Mouse (Mus musculus) liver, embryonic 12.5 days (tissue): ENCODE results near the gene Olfr1419. TPM values are rescaled to one million over a fixed set of nuclear protein-coding genes. Genes with fewer than 3 reads are reported as not detected.
"Not testable (repeated sequence)": the region's sequence is repeated elsewhere in the genome, so short reads cannot be mapped to it uniquely, and the experiment has no call there.

Source experiments
- ATAC-seq: fragments of 200-750 bp; cut with Nextera tagmentation; 2 replicates; pipeline ENCODE4 v1.8.0; 2017; ENCODE audit warnings: moderate number of reproducible peaks, mild to moderate bottlenecking, moderate library complexity
- H3K27ac ChIP-seq: fragments of 300-500 bp; sonication (generic); 2 replicates; pipeline ENCODE4 v1.5.1; 2016; ENCODE audit warnings: mild to moderate bottlenecking
- H3K27me3 ChIP-seq: fragments of 300-500 bp; sonication (generic); replicated peaks from 2 replicates; pipeline ENCODE4 v1.6.1; 2016; ENCODE audit warnings: mild to moderate bottlenecking, moderate library complexity
- H3K36me3 ChIP-seq: fragments of 300-500 bp; sonication (generic); 2 replicates; pipeline ENCODE4 v1.6.1; 2016; ENCODE audit warnings: mild to moderate bottlenecking, moderate library complexity
- H3K4me1 ChIP-seq: fragments of 300-500 bp; sonication (generic); 2 replicates; pipeline ENCODE4 v1.6.1; 2016
- H3K4me2 ChIP-seq: fragments of 300-500 bp; sonication (generic); 2 replicates; pipeline ENCODE4 v1.6.1; 2016; ENCODE audit warnings: mild to moderate bottlenecking, moderate library complexity
- H3K4me3 ChIP-seq: fragments of 300-500 bp; sonication (generic); 2 replicates; pipeline ENCODE4 v1.5.1; 2016; ENCODE audit warnings: mild to moderate bottlenecking, moderate library complexity
- H3K9ac ChIP-seq: fragments of 300-500 bp; sonication (generic); 2 replicates; pipeline ENCODE4 v1.6.1; 2016; ENCODE audit warnings: mild to moderate bottlenecking, moderate library complexity
- H3K9me3 ChIP-seq: fragments of 300-500 bp; sonication (generic); replicated peaks from 2 replicates; pipeline ENCODE4 v1.6.1; 2016; ENCODE audit warnings: mild to moderate bottlenecking, moderate library complexity
- WGBS: fragments of 180-500 bp; shearing (Covaris S2); methylation state at CpG from one replicate; pipeline ENCODE4 v1.1.7; 2016; ENCODE audit not compliant: insufficient replicate concordance; 5-methylcytosine and 5-hydroxymethylcytosine counted together
- polyA plus RNA-seq: library from polyadenylated mRNA; unstranded; fragments of >200 nt; fragmentation: Nextera tagmentation; extraction: Ambion mirVana; gene quantifications from 2 replicates; pipeline ENCODE4 v1.2.1, GENCODE M21; 2016

Olfr1419 gene
- polyA plus RNA-seq: not detected in 2 replicates

- no peak within 1 kb of the TSS for H3K4me3 ChIP-seq
- WGBS: 21% methylated on average over 1 of the region's 1 CpGs
- H3K27me3 ChIP-seq: peaks cover 7% of the 10 kb centered on the region
- no peak within 1 kb of the TSS for H3K9ac ChIP-seq
- ATAC-seq: no peak
- H3K4me1 ChIP-seq: no peaks in the 10 kb centered on the region
- H3K9me3 ChIP-seq: no peaks in the 10 kb centered on the region
- no peak within 1 kb of the TSS for H3K27ac ChIP-seq
- no peaks in the 10 kb centered on the region for H3K36me3 ChIP-seq
- no peak within 1 kb of the TSS for H3K4me2 ChIP-seq
Observed at GRCm38 (mm10) chr19:11875006-11875405, at the start of gene Olfr1419. Gene Olfr1419, minus strand, starts transcription at chr19:11875106.

- WGBS: 86% methylated on average over 2 of the region's 2 CpGs
- not testable (repeated sequence) for ATAC-seq, H3K4me3 ChIP-seq, H3K4me1 ChIP-seq, H3K27ac ChIP-seq, H3K9ac ChIP-seq, H3K27me3 ChIP-seq, H3K9me3 ChIP-seq, H3K4me2 ChIP-seq
- H3K36me3 ChIP-seq: peaks cover 80% of the 10 kb centered on the region
Observed at GRCm38 (mm10) chr19:11922515-11922914, 47.6 kb upstream of the Olfr1419 start.

GRCm38 (mm10) chr19:11922068-11922467 is 47.2 kb upstream of the Olfr1419 start:
- no peaks in the 10 kb centered on the region for H3K27me3 ChIP-seq
- no peaks in the 10 kb centered on the region for H3K9me3 ChIP-seq
- ATAC-seq: no peak
- no peak overlapping the region for H3K4me2 ChIP-seq
- no peak overlapping the region for H3K4me3 ChIP-seq
- H3K36me3 ChIP-seq: peaks cover 79% of the 10 kb centered on the region
- peaks cover 5% of the 10 kb centered on the region for H3K4me1 ChIP-seq
- no peak overlapping the region for H3K27ac ChIP-seq
- WGBS: 87% methylated on average over 1 of the region's 1 CpGs
- H3K9ac ChIP-seq: no peak overlapping the region

- H3K4me2 ChIP-seq: no peak overlapping the region
- H3K9ac ChIP-seq: no peak overlapping the region
- peaks cover 45% of the 10 kb centered on the region for H3K36me3 ChIP-seq
- no peak overlapping the region for H3K27ac ChIP-seq
- ATAC-seq: no peak
- no peaks in the 10 kb centered on the region for H3K9me3 ChIP-seq
- no peaks in the 10 kb centered on the region for H3K27me3 ChIP-seq
- no peak overlapping the region for H3K4me3 ChIP-seq
- peaks cover 31% of the 10 kb centered on the region for H3K4me1 ChIP-seq
- WGBS: 82% methylated on average over 2 of the region's 2 CpGs
Observed at GRCm38 (mm10) chr19:11915804-11916203, 40.9 kb upstream of the Olfr1419 start.

GRCm38 (mm10) chr19:11912533-11913121 is 37.7 kb upstream of the Olfr1419 start:
- Histone ChIP-seq H3K4me3 (peak overlapping the region; percentile 96), H3K9me3 (no peaks in the 10 kb centered on the region), H3K27me3 (no peaks in the 10 kb centered on the region), H3K9ac (peak overlapping the region; percentile 95), H3K4me1 (peaks cover 29% of the 10 kb centered on the region), H3K27ac (peak overlapping the region; percentile 80), H3K36me3 (peaks cover 29% of the 10 kb centered on the region), H3K4me2 (peak overlapping the region; percentile 91)
- WGBS: under 1% methylated on average over 44 of the region's 54 CpGs
- ATAC-seq: peak; percentile 58

GRCm38 (mm10) chr19:11912037-11912532 is 37.2 kb upstream of the Olfr1419 start, which contains the start of gene Patl1:
Gene Patl1, plus strand, starts transcription at chr19:11912399.
- Histone ChIP-seq H3K27me3 (no peaks in the 10 kb centered on the region), H3K4me2 (peak within 1 kb of the TSS; percentile 91), H3K4me3 (peak within 1 kb of the TSS; percentile 96), H3K9ac (peak within 1 kb of the TSS; percentile 95), H3K4me1 (peaks cover 29% of the 10 kb centered on the region), H3K36me3 (peaks cover 24% of the 10 kb centered on the region), H3K27ac (peak within 1 kb of the TSS; percentile 80), H3K9me3 (no peaks in the 10 kb centered on the region)
- under 1% methylated on average over 53 of the region's 53 CpGs for WGBS
- ATAC-seq: peak; percentile 97

- peaks cover 23% of the 10 kb centered on the region for H3K36me3 ChIP-seq
- H3K4me3 ChIP-seq: peak overlapping the region; percentile 96
- 4% methylated on average over 17 of the region's 17 CpGs for WGBS
- no peaks in the 10 kb centered on the region for H3K27me3 ChIP-seq
- H3K4me1 ChIP-seq: peaks cover 29% of the 10 kb centered on the region
- H3K4me2 ChIP-seq: peak overlapping the region; percentile 91
- peak overlapping the region; percentile 73 for H3K27ac ChIP-seq
- ATAC-seq: no peak
- peak overlapping the region; percentile 71 for H3K9ac ChIP-seq
- H3K9me3 ChIP-seq: no peaks in the 10 kb centered on the region
Observed at GRCm38 (mm10) chr19:11911603-11912002, 36.7 kb upstream of the Olfr1419 start.

GRCm38 (mm10) chr19:11911021-11911420 is 36.1 kb upstream of the Olfr1419 start:
- Histone ChIP-seq H3K9ac (no peak overlapping the region), H3K4me3 (peak overlapping the region; percentile 96), H3K9me3 (no peaks in the 10 kb centered on the region), H3K36me3 (peaks cover 18% of the 10 kb centered on the region), H3K27ac (0 out of 2 replicates have a peak overlapping the region, but pooled peaks have one; percentile 73), H3K4me1 (peaks cover 29% of the 10 kb centered on the region), H3K4me2 (peak overlapping the region; percentile 91), H3K27me3 (no peaks in the 10 kb centered on the region)
- ATAC-seq: no peak
- 37% methylated on average over 5 of the region's 5 CpGs for WGBS

GRCm38 (mm10) chr19:11886265-11886664 is 11.4 kb upstream of the Olfr1419 start, which contains the start of gene Olfr1420:
Gene Olfr1420, plus strand, starts transcription at chr19:11886565.
- no peaks in the 10 kb centered on the region for H3K4me1 ChIP-seq
- no peak for ATAC-seq

GRCm38 (mm10) chr19:11878404-11878803 is 3.5 kb upstream of the Olfr1419 start:
- not testable (repeated sequence) for H3K27me3 ChIP-seq, H3K4me3 ChIP-seq, H3K4me2 ChIP-seq, H3K4me1 ChIP-seq, H3K9ac ChIP-seq, ATAC-seq, H3K27ac ChIP-seq, H3K9me3 ChIP-seq, H3K36me3 ChIP-seq
- WGBS: 51% methylated on average over 22 of the region's 22 CpGs

More at GRCm38 (mm10) chr19:11886265-11886664, 11.4 kb upstream of the Olfr1419 start, which contains the start of gene Olfr1420:
- Histone ChIP-seq H3K4me2 (no peak within 1 kb of the TSS), H3K27ac (no peak within 1 kb of the TSS), H3K36me3 (no peaks in the 10 kb centered on the region), H3K9me3 (no peaks in the 10 kb centered on the region), H3K27me3 (no peaks in the 10 kb centered on the region), H3K9ac (no peak within 1 kb of the TSS), H3K4me3 (no peak within 1 kb of the TSS)
- WGBS: 32% methylated on average over 1 of the region's 1 CpGs

GRCm38 (mm10) chr19:11867837-11868236 is 7.1 kb downstream of the Olfr1419 start:
- Histone ChIP-seq H3K27me3 (no peaks in the 10 kb centered on the region), H3K27ac (no peak overlapping the region), H3K9ac (no peak overlapping the region), H3K36me3 (no peaks in the 10 kb centered on the region), H3K9me3 (peaks cover 11% of the 10 kb centered on the region; the same call in 1 of the 2 replicates), H3K4me1 (no peaks in the 10 kb centered on the region), H3K4me2 (no peak overlapping the region), H3K4me3 (no peak overlapping the region)
- ATAC-seq: no peak
- 61% methylated on average over 2 of the region's 2 CpGs for WGBS

GRCm38 (mm10) chr19:11860966-11861365 is 13.9 kb downstream of the Olfr1419 start, which contains the start of gene Olfr1418:
Gene Olfr1418, minus strand, starts transcription at chr19:11861066.
- H3K4me2 ChIP-seq: no peak within 1 kb of the TSS

More at GRCm38 (mm10) chr19:11860966-11861365, 13.9 kb downstream of the Olfr1419 start, which contains the start of gene Olfr1418:
- no peak within 1 kb of the TSS for H3K9ac ChIP-seq
- H3K4me1 ChIP-seq: no peaks in the 10 kb centered on the region
- no peaks in the 10 kb centered on the region for H3K27me3 ChIP-seq
- H3K36me3 ChIP-seq: no peaks in the 10 kb centered on the region
- no peak for ATAC-seq
- H3K4me3 ChIP-seq: no peak within 1 kb of the TSS
- peaks cover 4% of the 10 kb centered on the region; the same call in 1 of the 2 replicates for H3K9me3 ChIP-seq
- WGBS: 89% methylated on average over 1 of the region's 1 CpGs
- H3K27ac ChIP-seq: no peak within 1 kb of the TSS
